Mouse (Mus musculus) lung, postnatal 0 days (tissue): ENCODE measurements at regions not wholly inside any gene's neighbourhood (a gene's known extent, or its start where the extent isn't known, plus 50 kb on each side); places are given as distances from the start of the nearest gene placed in this dataset.

Source experiments
- CTCF ChIP-seq: IDR thresholded peaks from 2 replicates; pipeline ENCODE4 v1.5.1; 2016; ENCODE audit warnings: antibody characterized with exemption, mild to moderate bottlenecking
- EP300 ChIP-seq: IDR thresholded peaks from 2 replicates; pipeline ENCODE4 v1.6.1; 2016; ENCODE audit warnings: antibody characterized with exemption, mild to moderate bottlenecking, control low read depth

- TF ChIP-seq EP300 (no peak), CTCF (no peak)
These were observed 499.6 kb upstream of the Tnc start for GRCm38 (mm10) chr4:64546386-64546785.
